Mouse (Mus musculus) layer of hippocampus, postnatal 25 days (tissue): ENCODE data around the gene Cxcl1. TPM values are rescaled to one million over a fixed set of nuclear protein-coding genes. Genes with fewer than 3 reads are reported as not detected.

ENCODE experiments used
- total RNA-seq, 2 experiments: library from RNA; stranded (reverse); gene quantifications; 2 replicates each; pipeline ENCODE4 v1.2.3; 2021

Gene Cxcl1
- total RNA-seq, 2 experiments from 2014 or later = 0.32 TPM; not detected in 1

Other genes with a start within 250 kb of the Cxcl1 start
- gene Cxcl5, start 131.9 kb upstream of the Cxcl1 start, total RNA-seq = under 1 TPM in 1 of 2 experiments, not detected in 1; 0.22 TPM
- gene Ppbp, start 122.7 kb upstream of the Cxcl1 start, total RNA-seq = not detected
- gene Pf4, start 118.8 kb upstream of the Cxcl1 start, total RNA-seq = 1 to 10 TPM; 2.3 to 2.5 TPM
- gene Cxcl3, start 105.1 kb upstream of the Cxcl1 start, total RNA-seq = not detected
- not detected for gene Cxcl15, start 96.7 kb upstream of the Cxcl1 start, total RNA-seq
- not detected for gene Cxcl2, start 12.6 kb downstream of the Cxcl1 start, total RNA-seq
- 10 to 100 TPM; 13.7 to 15.8 TPM for gene Mthfd2l, start 39.9 kb downstream of the Cxcl1 start, total RNA-seq
- gene Epgn, start 136.2 kb downstream of the Cxcl1 start, total RNA-seq = under 1 TPM; 0.40 to 0.44 TPM
- not detected for gene Ereg, start 183.4 kb downstream of the Cxcl1 start, total RNA-seq
- gene Areg, start 248.4 kb downstream of the Cxcl1 start, total RNA-seq = under 1 TPM in 1 of 2 experiments, not detected in 1; 0.22 TPM